Mouse (Mus musculus) monocyte, adult 59 days (primary cell): ENCODE measurements around the gene Olfr930. TPM values are rescaled to one million over a fixed set of nuclear protein-coding genes. Genes with fewer than 3 reads are reported as not detected.

Experiments
- total RNA-seq, 2 experiments: library from RNA; stranded (reverse); gene quantifications; one replicate each; pipeline ENCODE4 v1.2.4; 2023

Gene Olfr930
- not detected for total RNA-seq

GRCm38 (mm10) chr9:38929509-38929908 is at the start of gene Olfr930:
TSS of gene Olfr930 (plus strand) at chr9:38929809.

GRCm38 (mm10) chr9:38972013-38972412 is 42.4 kb downstream of the Olfr930 start, which contains the start of gene Olfr933:
TSS of gene Olfr933 (plus strand) at chr9:38972313.

Other genes starting within 250 kb of the Olfr930 start
- not detected for gene Olfr919, start 226.1 kb upstream of the Olfr930 start, total RNA-seq
- gene Vwa5a, start 211.5 kb upstream of the Olfr930 start, total RNA-seq, result 10 to 100 TPM; 72.6 to 77.7 TPM
- under 1 TPM; 0.67 to 0.84 TPM for gene Olfr920, start 177.5 kb upstream of the Olfr930 start, total RNA-seq
- gene Olfr921, start 156.7 kb upstream of the Olfr930 start, total RNA-seq, result not detected
- gene Olfr922, start 115.2 kb upstream of the Olfr930 start, total RNA-seq, result not detected
- gene Olfr923, start 103.3 kb upstream of the Olfr930 start, total RNA-seq, result not detected
- not detected for gene Olfr924, start 85.4 kb upstream of the Olfr930 start, total RNA-seq
- not detected for gene Olfr26, start 74.7 kb upstream of the Olfr930 start, total RNA-seq
- not detected for gene Olfr926, start 52.7 kb upstream of the Olfr930 start, total RNA-seq
- not detected for gene Olfr933, start 42.5 kb downstream of the Olfr930 start, total RNA-seq
- not detected for gene Olfr934, start 58.5 kb downstream of the Olfr930 start, total RNA-seq
- gene Olfr935, start 69.9 kb downstream of the Olfr930 start, total RNA-seq, result not detected
- not detected for gene Olfr146, start 93.6 kb downstream of the Olfr930 start, total RNA-seq
- gene Olfr937, start 135.1 kb downstream of the Olfr930 start, total RNA-seq, result not detected
- not detected for gene Olfr938, start 149.1 kb downstream of the Olfr930 start, total RNA-seq
- gene Olfr27, start 198.3 kb downstream of the Olfr930 start, total RNA-seq, result not detected
- gene Olfr943, start 236.5 kb downstream of the Olfr930 start, total RNA-seq, result not detected